Mouse (Mus musculus): Measurements from ENCODE around the gene Trp53i11. TPM values are rescaled to one million over a fixed set of nuclear protein-coding genes. Genes with fewer than 3 reads are reported as not detected.

The Trp53i11 gene
- polyA plus RNA-seq, 1 experiment, result 9.0 TPM

- peaks cover 6% of the 10 kb centered on the region for H3K4me1 ChIP-seq (ENCODE audit: control insufficient read depth, insufficient read depth, low read length)
- TF ChIP-seq CTCF (IDR thresholded peaks at IDR 0.05; ENCODE audit: borderline replicate concordance, insufficient read depth, low read length) (no peak), POLR2A (IDR thresholded peaks at IDR 0.05; ENCODE audit: low read depth, low read length) (no peak)
These were observed 7.7 kb upstream of the Trp53i11 start for GRCm38 (mm10) chr2:93179603-93180002.

GRCm38 (mm10) chr2:93180077-93180844, 7.1 kb upstream of the Trp53i11 start:
- H3K4me3 ChIP-seq (ENCODE audit: insufficient read depth, low read length), result no peak overlapping the region
- TF ChIP-seq CTCF (IDR thresholded peaks at IDR 0.05; ENCODE audit: borderline replicate concordance, insufficient read depth, low read length), result no peak
- no peak for TF ChIP-seq POLR2A (IDR thresholded peaks at IDR 0.05; ENCODE audit: low read depth, low read length)
- H3K27ac ChIP-seq (ENCODE audit: insufficient read depth, low read length), result no peak overlapping the region
- peaks cover 6% of the 10 kb centered on the region for H3K4me1 ChIP-seq (ENCODE audit: control insufficient read depth, insufficient read depth, low read length)

More at GRCm38 (mm10) chr2:93179603-93180002, 7.7 kb upstream of the Trp53i11 start:
- H3K4me3 ChIP-seq (ENCODE audit: insufficient read depth, low read length), result no peak overlapping the region
- no peak overlapping the region for H3K27ac ChIP-seq (ENCODE audit: insufficient read depth, low read length)

DNA sequence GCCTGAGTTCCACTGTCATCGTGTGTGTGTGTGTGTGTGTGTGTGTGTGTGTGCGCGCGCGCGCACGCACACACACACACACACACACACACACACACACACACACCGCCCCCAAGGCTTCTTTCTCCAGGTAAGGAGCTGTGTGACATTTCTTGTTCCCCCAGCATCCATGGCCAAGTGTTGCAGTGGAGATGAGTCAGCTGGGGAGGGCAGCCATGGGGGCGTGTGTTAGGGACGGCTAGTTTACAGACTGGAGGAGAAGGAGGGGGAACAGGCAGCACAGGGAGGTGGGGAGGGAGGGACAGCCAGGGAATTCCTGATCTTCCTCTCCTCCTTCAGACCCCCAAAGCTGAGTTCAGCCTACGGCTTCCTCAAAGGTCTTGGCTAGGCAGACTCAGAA, 4.5 kb upstream of the Trp53i11 start:
- Histone ChIP-seq H3K4me1 (ENCODE audit: control insufficient read depth, insufficient read depth, low read length) (peaks cover 3% of the 10 kb centered on the region; the same call in 1 of the 2 replicates), H3K27ac (ENCODE audit: insufficient read depth, low read length) (no peak overlapping the region), H3K4me3 (ENCODE audit: insufficient read depth, low read length) (no peak overlapping the region)
- no peak for TF ChIP-seq POLR2A (IDR thresholded peaks at IDR 0.05; ENCODE audit: low read depth, low read length)
- TF ChIP-seq CTCF (IDR thresholded peaks at IDR 0.05; ENCODE audit: borderline replicate concordance, insufficient read depth, low read length), result no peak

- H3K4me3 ChIP-seq (ENCODE audit: insufficient read depth, low read length), result peak overlapping the region; percentile 78
- no peak overlapping the region for H3K27ac ChIP-seq (ENCODE audit: insufficient read depth, low read length)
- TF ChIP-seq CTCF (IDR thresholded peaks at IDR 0.05; ENCODE audit: borderline replicate concordance, insufficient read depth, low read length) (no peak), POLR2A (IDR thresholded peaks at IDR 0.05; ENCODE audit: low read depth, low read length) (no peak)
- H3K4me1 ChIP-seq (ENCODE audit: control insufficient read depth, insufficient read depth, low read length), result no peaks in the 10 kb centered on the region
These were observed 842 bp downstream of the Trp53i11 start for GRCm38 (mm10) chr2:93188020-93188760.

DNA sequence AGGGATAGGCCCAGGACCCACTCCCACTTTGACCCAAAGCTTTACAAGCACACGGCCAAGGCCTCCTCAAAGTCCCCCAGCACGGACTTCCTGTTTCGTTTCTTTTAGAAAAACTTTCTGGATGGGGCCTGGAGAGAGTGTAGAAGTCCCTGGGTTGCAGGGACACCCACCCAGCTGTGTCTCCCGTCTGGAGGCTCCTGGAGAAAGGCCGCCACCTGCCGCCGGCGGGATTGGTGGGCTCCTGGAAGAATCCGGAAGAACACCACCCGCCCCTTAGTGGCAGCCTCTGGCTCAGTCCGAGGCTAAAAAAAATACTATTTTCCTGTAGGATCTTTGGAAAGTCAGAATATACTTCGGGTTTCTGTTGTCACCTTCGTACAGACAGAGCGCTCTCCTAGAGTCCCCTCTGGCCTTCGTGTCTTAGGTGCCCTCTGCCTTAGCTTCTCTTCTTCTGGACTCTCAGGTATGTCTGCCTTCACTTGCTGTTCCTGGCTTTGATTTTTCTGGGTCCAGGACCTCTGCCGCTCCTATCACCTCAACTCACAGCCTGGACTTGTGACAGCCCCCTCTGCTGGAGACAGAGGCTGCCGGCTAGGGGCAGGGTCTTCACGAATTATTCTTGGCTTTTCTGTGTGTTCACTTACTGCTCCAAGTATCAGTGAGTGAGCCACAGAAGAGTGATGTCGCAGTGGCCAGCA, 1.6 kb downstream of the Trp53i11 start:
- H3K4me1 ChIP-seq (ENCODE audit: control insufficient read depth, insufficient read depth, low read length), result no peaks in the 10 kb centered on the region
- peak overlapping the region; percentile 78 for H3K4me3 ChIP-seq (ENCODE audit: insufficient read depth, low read length)
- no peak for TF ChIP-seq CTCF (IDR thresholded peaks at IDR 0.05; ENCODE audit: borderline replicate concordance, insufficient read depth, low read length)
- no peak for TF ChIP-seq POLR2A (IDR thresholded peaks at IDR 0.05; ENCODE audit: low read depth, low read length)
- no peak overlapping the region for H3K27ac ChIP-seq (ENCODE audit: insufficient read depth, low read length)

DNA sequence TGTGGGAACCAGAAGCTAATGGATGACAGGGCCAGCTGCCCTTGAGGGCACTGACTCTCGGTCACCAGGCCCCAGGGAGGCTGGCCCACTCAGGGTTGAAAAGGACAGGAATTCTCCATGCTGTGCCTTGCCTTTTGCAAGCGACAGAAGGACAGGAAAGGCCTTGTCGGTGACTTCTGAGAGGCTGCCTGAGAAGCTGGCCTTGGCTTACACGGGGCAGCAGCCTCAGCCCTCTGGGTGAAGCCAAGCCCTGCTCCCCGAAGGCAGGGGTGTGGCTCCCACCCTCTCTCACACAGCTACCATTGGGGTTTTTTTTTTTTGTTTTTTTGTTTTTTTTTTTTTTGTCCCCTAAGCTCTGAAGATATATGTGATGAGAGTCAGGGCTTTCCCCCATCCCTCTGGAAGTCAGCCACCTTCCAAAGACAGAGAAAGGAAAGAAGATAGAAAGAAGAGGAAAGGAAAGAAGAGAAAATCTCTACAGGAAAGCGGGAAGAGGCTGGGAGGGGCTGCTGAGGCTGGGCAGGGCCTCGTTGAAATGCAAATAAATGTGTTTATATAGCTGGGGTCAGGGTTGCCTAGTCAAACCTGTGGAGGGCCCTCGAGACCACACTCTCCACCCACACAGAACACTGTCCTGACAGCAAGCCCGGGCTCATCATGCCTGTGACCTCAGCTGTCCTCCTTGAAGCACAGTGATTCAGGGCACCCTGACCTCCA, 3.6 kb downstream of the Trp53i11 start:
- Histone ChIP-seq H3K27ac (ENCODE audit: insufficient read depth, low read length) (no peak overlapping the region), H3K4me3 (ENCODE audit: insufficient read depth, low read length) (no peak overlapping the region), H3K4me1 (ENCODE audit: control insufficient read depth, insufficient read depth, low read length) (no peaks in the 10 kb centered on the region)
- TF ChIP-seq POLR2A (IDR thresholded peaks at IDR 0.05; ENCODE audit: low read depth, low read length) (no peak), CTCF (IDR thresholded peaks at IDR 0.05; ENCODE audit: borderline replicate concordance, insufficient read depth, low read length) (no peak)

DNA sequence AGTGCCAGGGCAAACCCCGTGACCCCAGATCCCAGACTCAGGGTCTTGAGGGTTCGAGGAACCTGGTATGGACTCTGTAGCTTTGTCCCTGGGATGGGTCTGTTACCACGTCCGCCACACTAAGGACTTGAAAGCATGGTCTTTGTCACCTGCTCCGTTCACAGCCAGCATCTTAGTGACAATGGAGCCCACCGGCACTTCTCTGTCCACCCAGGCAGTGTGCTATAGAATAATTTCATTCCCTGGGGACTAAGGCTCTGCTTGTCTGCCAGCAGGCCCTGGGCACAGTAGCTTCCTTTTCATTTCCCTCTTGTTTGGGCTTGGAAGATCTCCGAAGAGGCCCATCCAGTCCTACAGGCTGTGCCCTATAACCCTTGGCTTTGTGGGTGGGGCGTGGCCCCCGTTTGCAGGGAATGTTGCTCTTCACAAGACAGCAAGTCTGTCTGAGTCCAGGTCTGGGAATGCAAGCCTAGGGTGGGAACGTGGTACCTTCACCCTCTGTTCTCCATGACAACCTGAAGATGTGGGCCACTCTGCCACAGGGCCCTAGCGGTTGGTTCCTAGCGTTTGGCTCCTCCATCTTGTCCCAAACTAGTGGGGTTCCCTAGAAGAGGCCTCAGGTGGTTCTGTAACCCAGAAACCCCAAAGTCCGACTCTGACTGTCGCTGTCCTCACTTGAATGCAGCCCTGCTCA, 4.3 kb downstream of the Trp53i11 start:
- no peak overlapping the region for H3K27ac ChIP-seq (ENCODE audit: insufficient read depth, low read length)
- TF ChIP-seq POLR2A (IDR thresholded peaks at IDR 0.05; ENCODE audit: low read depth, low read length), result no peak
- TF ChIP-seq CTCF (IDR thresholded peaks at IDR 0.05; ENCODE audit: borderline replicate concordance, insufficient read depth, low read length), result no peak
- no peak overlapping the region for H3K4me3 ChIP-seq (ENCODE audit: insufficient read depth, low read length)
- H3K4me1 ChIP-seq (ENCODE audit: control insufficient read depth, insufficient read depth, low read length), result no peaks in the 10 kb centered on the region

DNA sequence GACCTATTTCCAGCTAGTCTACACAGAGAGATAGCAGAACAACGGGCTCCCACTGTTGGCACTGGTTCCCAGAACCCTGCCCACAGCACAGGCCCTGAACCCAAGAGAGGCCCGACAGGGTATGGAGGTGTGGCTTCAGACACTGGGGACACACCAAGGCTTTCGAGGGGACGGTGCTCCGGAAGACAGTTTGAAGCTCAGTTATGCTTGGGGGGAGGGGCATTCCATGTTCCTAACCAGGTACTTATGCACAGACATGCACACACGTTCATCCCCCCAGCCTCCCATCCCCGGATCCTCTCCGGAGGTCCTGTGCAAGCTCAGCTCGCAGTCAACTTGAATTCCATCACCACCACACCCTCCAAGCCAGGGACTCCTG, 4.8 kb downstream of the Trp53i11 start:
- TF ChIP-seq POLR2A (IDR thresholded peaks at IDR 0.05; ENCODE audit: low read depth, low read length), result no peak
- TF ChIP-seq CTCF (IDR thresholded peaks at IDR 0.05; ENCODE audit: borderline replicate concordance, insufficient read depth, low read length), result no peak
- Histone ChIP-seq H3K4me3 (ENCODE audit: insufficient read depth, low read length) (no peak overlapping the region), H3K27ac (ENCODE audit: insufficient read depth, low read length) (no peak overlapping the region), H3K4me1 (ENCODE audit: control insufficient read depth, insufficient read depth, low read length) (no peaks in the 10 kb centered on the region)

DNA sequence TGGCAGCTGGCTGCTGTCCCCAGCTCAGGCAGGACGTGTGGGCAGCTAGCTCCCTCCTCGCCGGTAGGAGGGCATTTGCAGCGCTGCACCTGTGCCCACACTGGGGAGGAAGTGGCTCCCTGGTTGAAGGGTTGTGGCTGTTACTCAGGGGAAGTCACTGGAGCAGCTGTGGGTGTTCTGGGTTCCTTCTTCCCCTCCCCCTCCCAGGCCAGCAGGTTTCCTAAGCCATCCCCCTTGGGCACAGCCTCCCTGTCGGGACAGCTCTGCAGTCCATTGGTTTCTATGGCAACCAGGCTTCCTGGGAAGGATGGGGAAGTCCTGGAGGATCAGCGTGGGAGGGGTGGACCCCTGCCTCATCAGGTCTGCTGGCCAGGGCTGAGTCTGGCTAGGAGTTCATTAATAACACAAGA, 5.3 kb downstream of the Trp53i11 start:
- Histone ChIP-seq H3K4me3 (ENCODE audit: insufficient read depth, low read length) (no peak overlapping the region), H3K4me1 (ENCODE audit: control insufficient read depth, insufficient read depth, low read length) (no peaks in the 10 kb centered on the region)
- TF ChIP-seq POLR2A (IDR thresholded peaks at IDR 0.05; ENCODE audit: low read depth, low read length) (no peak), CTCF (IDR thresholded peaks at IDR 0.05; ENCODE audit: borderline replicate concordance, insufficient read depth, low read length) (no peak)

More for the DNA sequence above, 5.3 kb downstream of the Trp53i11 start:
- no peak overlapping the region for H3K27ac ChIP-seq (ENCODE audit: insufficient read depth, low read length)

Measured in embryonic fibroblast, embryonic 13.5 days (primary cell).